Mouse (Mus musculus): ENCODE measurements around the gene Ddias. TPM values are rescaled to one million over a fixed set of nuclear protein-coding genes. Genes with fewer than 3 reads are reported as not detected.

Gene Ddias
- total RNA-seq, 2 experiments from 2014 or later: 0.42 to 0.88 TPM

DNA sequence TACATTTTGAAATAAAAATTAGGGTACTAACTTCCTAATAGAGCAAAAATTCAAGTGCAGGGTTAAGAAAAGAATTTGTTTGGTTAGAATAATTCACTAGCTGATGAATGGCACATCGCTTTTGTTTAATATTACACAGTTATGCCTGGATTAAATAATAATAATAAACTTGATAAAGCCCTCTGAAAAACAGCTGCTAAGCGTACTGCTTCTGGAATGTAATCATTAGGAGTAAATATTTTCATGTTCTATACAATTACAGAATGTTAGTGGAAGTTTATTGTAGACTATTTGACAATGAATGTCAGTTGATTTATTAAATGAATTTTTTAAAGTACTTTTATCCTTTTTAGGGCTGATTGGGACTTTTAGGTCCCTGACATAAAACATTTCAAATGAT, 31.8 kb downstream of the Ddias start:
- intact Hi-C loops (cut with DNase I): no loop called here
- Histone ChIP-seq H3K4me3 (no peak overlapping the region), H3K27ac (no peak overlapping the region)
- no peak for TF ChIP-seq CTCF (IDR thresholded peaks at IDR 0.05)
- DNase-seq (ENCODE audit: extremely low spot score in 1 of 2, low spot score in 2 of 2): no peak

DNA sequence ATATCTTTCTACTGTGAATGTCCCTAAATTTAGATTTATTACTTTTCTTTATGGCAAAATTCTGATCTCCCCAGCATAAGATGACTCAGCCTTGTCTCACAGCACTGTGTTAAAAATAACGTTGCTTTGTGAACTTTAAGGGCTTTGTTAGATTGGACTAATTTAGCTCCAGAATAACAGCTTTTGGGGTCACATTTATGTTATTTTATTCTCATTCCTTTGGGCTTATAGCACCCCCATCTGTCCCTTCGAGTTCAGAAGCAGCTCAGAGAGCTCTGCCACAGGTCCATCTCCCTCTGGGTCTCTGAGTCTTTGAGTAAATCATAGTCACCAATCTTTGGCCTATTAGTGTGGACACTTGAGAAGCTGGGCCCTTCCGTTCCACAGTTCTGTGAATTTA, 36.1 kb downstream of the Ddias start:
- TF ChIP-seq CTCF (IDR thresholded peaks at IDR 0.05): peak; percentile 32
- H3K27ac ChIP-seq: no peak overlapping the region
- no peak for DNase-seq (ENCODE audit: extremely low spot score in 1 of 2, low spot score in 2 of 2)
- intact Hi-C loops (cut with DNase I): no loop called here
- no peak overlapping the region for H3K4me3 ChIP-seq

DNA sequence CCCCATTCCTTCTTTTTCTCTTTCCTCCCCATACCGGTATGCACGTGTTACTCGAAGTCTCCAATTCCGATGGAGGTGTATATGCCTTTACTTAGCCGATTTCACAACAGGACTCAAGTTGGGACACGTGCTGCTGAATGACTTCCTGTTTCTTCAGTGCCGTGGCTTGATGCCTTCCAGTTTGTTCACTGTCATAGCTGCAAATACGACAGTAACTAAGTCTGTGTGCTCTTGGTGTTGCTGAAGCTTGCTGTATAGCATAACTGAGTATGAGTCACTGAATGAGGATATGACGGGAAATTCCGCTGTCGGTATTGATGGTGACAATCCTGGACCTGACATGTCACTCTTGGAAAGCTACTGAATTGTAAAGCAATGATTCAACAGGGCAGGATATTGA, 36.8 kb downstream of the Ddias start:
- DNase-seq (ENCODE audit: extremely low spot score in 1 of 2, low spot score in 2 of 2): no peak
- no peak for TF ChIP-seq CTCF (IDR thresholded peaks at IDR 0.05)
- no peak overlapping the region for H3K4me3 ChIP-seq
- intact Hi-C loops (cut with DNase I): no loop called here
- no peak overlapping the region for H3K27ac ChIP-seq

DNA sequence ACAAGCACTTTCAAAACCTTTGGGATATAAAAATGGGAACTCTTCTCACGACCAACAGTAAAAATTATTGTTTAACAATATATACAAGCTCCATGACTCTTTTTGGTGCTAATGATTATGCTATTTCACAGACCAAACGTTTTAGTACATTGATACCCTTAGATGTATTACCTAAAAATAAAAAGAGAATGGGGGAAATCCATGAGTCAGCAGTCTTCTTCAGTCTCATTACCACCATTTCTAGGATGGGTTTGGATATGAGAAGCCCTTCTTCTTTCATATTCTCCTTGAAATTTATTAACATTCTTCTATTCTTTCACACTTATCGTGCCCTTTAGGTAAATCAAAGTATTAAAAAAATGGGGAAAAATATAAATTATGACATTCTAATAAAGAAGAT, 37.6 kb downstream of the Ddias start:
- no peak for DNase-seq (ENCODE audit: extremely low spot score in 1 of 2, low spot score in 2 of 2)
- intact Hi-C loops (cut with DNase I): no loop called here
- no peak for TF ChIP-seq CTCF (IDR thresholded peaks at IDR 0.05)

DNA sequence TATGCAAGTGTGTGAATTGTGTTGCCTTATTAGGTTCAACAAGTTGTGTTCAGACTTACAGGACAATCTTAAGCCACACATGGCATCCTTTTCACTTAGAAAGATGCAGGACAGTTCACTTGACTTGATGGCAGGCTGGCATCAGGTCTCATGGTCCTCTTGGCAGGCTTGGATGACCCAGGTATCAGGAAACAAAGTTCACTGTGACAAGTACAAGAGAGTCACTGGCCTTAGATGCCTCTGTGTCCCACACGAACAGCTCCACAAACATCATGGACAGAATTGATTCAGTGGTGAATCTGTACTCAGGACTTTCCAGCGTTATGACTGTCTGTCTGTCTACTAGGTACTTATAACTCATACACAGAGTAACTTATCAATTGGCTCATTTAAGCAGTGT, 39.7 kb downstream of the Ddias start:
- no peak for TF ChIP-seq CTCF (IDR thresholded peaks at IDR 0.05)
- intact Hi-C loops (cut with DNase I): no loop called here
- no peak for DNase-seq (ENCODE audit: extremely low spot score in 1 of 2, low spot score in 2 of 2)

More for the DNA sequence above, 37.6 kb downstream of the Ddias start:
- Histone ChIP-seq H3K27ac (no peak overlapping the region), H3K4me3 (no peak overlapping the region)

DNA sequence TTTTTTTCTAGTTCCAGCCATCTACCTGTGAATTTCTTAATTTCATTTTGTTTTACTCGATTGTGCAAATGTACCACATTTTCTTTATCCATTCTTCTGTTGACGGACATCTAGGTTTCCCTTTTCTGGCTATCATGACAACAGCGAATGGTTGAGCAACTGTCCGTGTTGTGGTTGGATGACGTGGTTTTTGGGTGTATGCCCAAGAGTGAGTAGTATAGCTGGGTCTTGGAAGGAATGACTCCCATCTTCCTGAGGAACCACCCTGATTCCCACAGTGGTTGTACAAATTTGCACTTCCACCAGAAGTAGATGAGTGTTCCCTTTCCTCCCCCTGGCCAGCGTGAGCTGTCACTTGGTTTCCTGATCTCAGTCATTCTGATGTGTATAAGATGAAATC, 41.7 kb downstream of the Ddias start:
- no peak overlapping the region for H3K4me3 ChIP-seq
- DNase-seq (ENCODE audit: extremely low spot score in 1 of 2, low spot score in 2 of 2): no peak
- TF ChIP-seq CTCF (IDR thresholded peaks at IDR 0.05): no peak
- intact Hi-C loops (cut with DNase I): no loop called here
- H3K27ac ChIP-seq: no peak overlapping the region

More for the DNA sequence above, 39.7 kb downstream of the Ddias start:
- Histone ChIP-seq H3K27ac (no peak overlapping the region), H3K4me3 (no peak overlapping the region)

DNA sequence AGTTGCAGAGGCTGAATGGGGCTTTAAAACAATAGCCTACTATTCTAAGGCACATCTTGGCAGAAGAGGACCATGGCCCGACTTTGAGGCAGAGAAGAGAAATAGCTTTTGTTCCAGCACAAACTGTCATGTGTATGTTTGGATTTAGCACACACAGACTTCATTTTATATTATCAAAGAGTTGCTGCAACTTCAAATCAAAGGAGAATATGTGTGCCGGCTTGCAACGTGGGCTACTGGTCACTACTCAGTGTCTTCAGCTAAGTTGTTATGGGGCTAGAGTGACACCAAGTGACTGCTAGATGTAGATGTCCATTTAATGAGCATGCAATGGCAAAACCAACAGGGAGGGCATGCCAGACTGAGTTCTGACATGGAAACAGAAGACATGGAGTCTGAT, 46.1 kb downstream of the Ddias start:
- H3K27ac ChIP-seq: no peak overlapping the region
- TF ChIP-seq CTCF (IDR thresholded peaks at IDR 0.05): peak; percentile 36
- intact Hi-C loops (cut with DNase I): loop anchor here (5.0 kb wide), 1 partner anchor 86 kb away; the partner anchor contains the start of gene Rab30
- no peak overlapping the region for H3K4me3 ChIP-seq
- DNase-seq (ENCODE audit: extremely low spot score in 1 of 2, low spot score in 2 of 2): no peak

DNA sequence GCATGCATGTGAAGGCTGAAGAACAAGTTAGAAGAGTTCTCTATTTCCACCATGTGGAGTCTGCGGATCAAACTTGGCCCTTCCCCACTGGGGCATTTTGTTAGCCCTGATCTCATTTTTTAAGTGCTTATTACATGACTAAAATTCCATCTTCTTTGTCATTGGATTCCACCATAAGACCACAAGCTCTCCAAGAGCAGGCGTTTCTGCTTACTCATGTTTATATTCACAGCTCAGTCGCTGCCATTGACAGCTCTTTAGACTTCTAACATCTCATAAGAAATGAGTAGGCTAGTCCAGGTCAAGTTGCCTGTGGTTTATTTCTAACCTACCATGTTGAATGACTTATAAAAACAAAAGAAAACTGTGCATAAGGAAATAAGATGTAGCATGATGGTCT, 47.8 kb downstream of the Ddias start:
- no peak for TF ChIP-seq CTCF (IDR thresholded peaks at IDR 0.05)
- no peak overlapping the region for H3K27ac ChIP-seq
- no peak overlapping the region for H3K4me3 ChIP-seq
- no peak for DNase-seq (ENCODE audit: extremely low spot score in 1 of 2, low spot score in 2 of 2)
- intact Hi-C loops (cut with DNase I): loop anchor here (5.0 kb wide), 1 partner anchor 84 kb away; the partner anchor contains the start of gene Rab30

DNA sequence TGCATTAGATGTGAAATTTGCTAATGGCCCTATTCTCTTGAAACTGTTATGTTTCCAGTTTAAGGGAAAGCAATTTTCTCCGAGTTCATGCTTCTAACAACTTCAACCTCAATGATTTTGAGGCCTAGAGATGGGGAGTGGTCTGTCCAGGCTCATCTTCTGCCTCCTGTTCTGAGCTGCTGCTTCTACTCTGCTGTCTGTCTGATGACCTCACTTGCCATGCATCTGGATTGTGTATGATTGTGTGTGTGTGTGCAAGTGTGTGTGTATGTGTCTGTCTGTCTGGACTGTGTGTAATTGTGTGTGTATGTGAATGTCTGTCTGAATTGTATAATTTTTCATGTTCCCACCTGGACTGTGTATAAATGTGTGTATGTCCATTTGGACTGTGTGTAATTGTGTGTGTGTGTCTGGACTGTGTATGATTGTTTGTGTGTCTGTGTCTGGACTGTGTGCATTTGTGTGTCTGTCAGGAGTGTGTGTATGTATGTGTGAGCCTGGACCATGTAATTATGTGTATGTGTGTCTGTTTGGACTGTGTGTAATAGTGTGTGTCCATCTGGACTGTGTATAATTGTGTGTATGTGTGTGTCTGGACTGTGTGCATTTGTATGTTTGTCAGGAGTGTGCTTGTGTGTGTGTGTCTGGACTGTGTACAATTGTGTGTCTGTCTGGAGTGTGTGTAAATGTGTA, 51.5 kb downstream of the Ddias start:
- intact Hi-C loops (cut with DNase I): no loop called here
- no peak for DNase-seq (ENCODE audit: extremely low spot score in 1 of 2, low spot score in 2 of 2)
- TF ChIP-seq CTCF (IDR thresholded peaks at IDR 0.05): no peak
- H3K27ac ChIP-seq: no peak overlapping the region
- H3K4me3 ChIP-seq: no peak overlapping the region

DNA sequence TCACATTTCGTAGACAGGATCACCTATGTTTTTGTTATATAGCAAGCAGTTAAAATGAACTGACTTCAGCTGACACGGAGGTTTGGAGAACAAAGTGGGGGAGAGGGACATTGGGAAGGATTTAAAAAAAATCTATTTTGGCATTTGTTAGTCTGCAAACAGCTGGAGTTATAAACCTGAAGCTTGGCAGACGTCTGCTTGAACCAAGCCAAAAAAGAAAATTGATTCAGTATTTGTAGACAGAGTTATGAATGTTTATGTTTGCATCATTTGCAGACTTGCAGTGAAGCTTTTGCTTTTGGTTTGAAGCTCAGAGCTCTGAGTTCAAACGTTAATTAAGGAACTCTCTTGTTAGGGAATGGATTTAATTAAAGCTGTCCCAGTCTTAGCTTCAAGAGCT, 52.2 kb downstream of the Ddias start:
- no peak for TF ChIP-seq CTCF (IDR thresholded peaks at IDR 0.05)
- no peak overlapping the region for H3K27ac ChIP-seq
- no peak overlapping the region for H3K4me3 ChIP-seq
- DNase-seq (ENCODE audit: extremely low spot score in 1 of 2, low spot score in 2 of 2): no peak
- intact Hi-C loops (cut with DNase I): no loop called here

DNA sequence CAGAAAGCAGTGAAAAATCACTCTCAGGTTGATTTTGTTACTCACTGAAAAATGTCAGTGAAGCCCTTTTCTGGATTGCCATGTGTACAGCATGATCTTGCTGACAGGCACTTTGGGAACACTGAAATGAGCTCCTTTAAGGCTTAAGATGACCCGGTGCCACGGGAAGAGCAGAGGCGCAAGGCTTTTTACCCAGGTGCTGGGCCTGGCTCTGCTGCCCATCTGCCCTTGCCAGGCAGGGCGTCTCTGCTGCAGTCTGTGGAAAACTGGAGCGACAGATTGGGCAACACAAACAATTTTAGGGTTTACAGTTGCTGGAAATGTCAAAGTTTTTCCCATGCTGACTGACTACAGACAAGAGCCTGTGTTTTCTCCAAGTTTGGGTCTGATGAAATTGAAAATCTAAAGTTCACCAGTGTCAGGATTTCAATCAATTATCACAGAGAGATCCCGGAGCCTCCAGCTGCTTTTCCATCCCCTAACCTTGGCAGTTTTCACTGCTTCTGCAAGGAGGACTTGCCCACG, 53.0 kb downstream of the Ddias start:
- intact Hi-C loops (cut with DNase I): no loop called here
- Histone ChIP-seq H3K4me3 (no peak overlapping the region), H3K27ac (no peak overlapping the region)
- TF ChIP-seq CTCF (IDR thresholded peaks at IDR 0.05): no peak
- DNase-seq (ENCODE audit: extremely low spot score in 1 of 2, low spot score in 2 of 2): no peak

DNA sequence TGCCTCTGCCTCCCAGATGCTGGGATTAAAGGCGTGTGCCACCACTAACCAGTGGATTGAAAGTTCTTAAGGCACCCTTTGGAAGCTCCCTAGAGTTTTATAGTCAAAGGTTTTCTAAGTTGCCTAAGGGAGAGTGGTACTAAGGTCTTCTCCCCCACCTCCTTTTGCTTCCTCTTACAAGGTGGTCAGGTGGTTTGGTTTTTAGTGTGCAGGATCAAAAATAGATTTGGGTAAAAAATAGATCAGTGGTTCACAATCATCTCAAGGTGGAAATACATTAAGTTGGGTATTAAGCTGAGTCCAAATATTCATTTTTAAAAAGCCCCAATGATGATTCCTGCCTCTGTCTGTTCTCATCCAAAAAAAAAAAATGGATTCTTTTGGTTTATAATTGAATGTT, 53.6 kb downstream of the Ddias start:
- intact Hi-C loops (cut with DNase I): no loop called here

DNA sequence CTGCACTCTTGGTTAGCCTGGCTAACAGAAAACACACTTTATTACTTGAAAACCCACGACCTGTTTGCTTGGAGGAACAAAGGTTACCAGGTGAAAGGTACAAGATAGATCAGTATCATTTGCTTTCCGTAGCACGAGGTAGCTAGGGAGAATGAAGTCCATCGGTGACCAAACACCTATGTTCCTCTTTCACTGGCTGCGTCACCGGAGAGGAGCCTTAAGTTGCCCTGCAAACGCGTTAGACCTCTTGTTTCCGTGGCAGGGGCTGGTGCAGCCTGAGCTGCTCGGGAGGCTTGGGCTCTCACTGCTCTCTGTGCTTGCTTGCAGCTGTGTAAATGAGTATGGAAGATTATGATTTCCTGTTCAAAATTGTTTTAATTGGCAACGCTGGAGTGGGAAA, 54.4 kb downstream of the Ddias start:
- no peak for TF ChIP-seq CTCF (IDR thresholded peaks at IDR 0.05)
- Histone ChIP-seq H3K4me3 (no peak overlapping the region), H3K27ac (no peak overlapping the region)
- intact Hi-C loops (cut with DNase I): no loop called here
- no peak for DNase-seq (ENCODE audit: extremely low spot score in 1 of 2, low spot score in 2 of 2)

More for the DNA sequence above, 53.6 kb downstream of the Ddias start:
- DNase-seq (ENCODE audit: extremely low spot score in 1 of 2, low spot score in 2 of 2): no peak
- no peak overlapping the region for H3K27ac ChIP-seq
- H3K4me3 ChIP-seq: no peak overlapping the region
- TF ChIP-seq CTCF (IDR thresholded peaks at IDR 0.05): no peak

Measured in left cerebral cortex, adult 2 months (tissue).